Mouse (Mus musculus) liver, embryonic 14.5 days (tissue): ENCODE measurements around the gene Hmga1b.

Experiments
- CTCF ChIP-seq: IDR thresholded peaks from 2 replicates; pipeline ENCODE4 v1.5.1; 2016; ENCODE audit warnings: antibody characterized with exemption, low read depth, control low read depth
- EP300 ChIP-seq: IDR thresholded peaks from 2 replicates; pipeline ENCODE4 v1.6.1; 2016; ENCODE audit warnings: antibody characterized with exemption, low read depth

DNA sequence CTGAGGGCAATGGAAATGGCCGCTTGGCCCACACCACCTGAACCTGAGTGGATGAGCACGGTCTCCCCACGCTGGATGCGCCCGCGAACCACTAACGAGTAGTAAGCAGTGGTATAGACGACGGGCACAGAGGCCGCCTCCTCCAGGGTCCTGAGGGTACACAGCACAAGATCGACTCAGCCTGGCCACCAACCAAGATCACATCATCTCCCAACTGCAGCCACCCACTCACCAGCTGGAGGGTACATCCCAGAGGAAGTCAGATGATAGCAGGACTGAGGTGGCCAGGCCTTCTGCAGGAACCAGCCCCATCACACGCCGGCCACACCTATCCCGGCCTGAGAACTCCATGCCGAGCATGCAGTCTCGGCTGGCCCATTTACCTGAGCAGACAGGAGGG is 49.5 kb downstream of the Hmga1b start:
- TF ChIP-seq CTCF (no peak), EP300 (no peak)
